Mouse (Mus musculus): ENCODE data around the gene Gemin5. TPM values are rescaled to one million over a fixed set of nuclear protein-coding genes. Genes with fewer than 3 reads are reported as not detected.

Gemin5 gene
- total RNA-seq, 2 experiments from 2014 or later = 8.7 to 10.0 TPM

Other genes with a start within 250 kb of the Gemin5 start
- gene Larp1, start 159.5 kb downstream of the Gemin5 start, total RNA-seq (2021) = 10 to 100 TPM; 57.8 to 59.9 TPM
- not detected for gene Gm12248, start 75.4 kb downstream of the Gemin5 start, total RNA-seq (2021)
- 10 to 100 TPM; 36.3 to 37.4 TPM for gene Cnot8, start 64.4 kb downstream of the Gemin5 start, total RNA-seq (2021)
- 10 to 100 TPM; 51.2 to 53.4 TPM for gene Mrpl22, start 3.1 kb upstream of the Gemin5 start, total RNA-seq (2021)
- gene Igtp, start 31.0 kb upstream of the Gemin5 start, total RNA-seq (2021) = 10 to 100 TPM in 1 of 2 experiments, 1 to 10 TPM in 1; 9.2 to 33.3 TPM
- gene Irgm2, start 31.1 kb upstream of the Gemin5 start, total RNA-seq (2021) = 10 to 100 TPM; 10.0 to 30.3 TPM
- gene 4930438A08Rik, start 106.3 kb upstream of the Gemin5 start, total RNA-seq (2021) = not detected
- 1 to 10 TPM; 2.5 to 4.4 TPM for gene Zfp692, start 138.5 kb upstream of the Gemin5 start, total RNA-seq (2021)
- gene Zfp672, start 161.8 kb upstream of the Gemin5 start, total RNA-seq (2021) = 10 to 100 TPM; 35.2 to 42.4 TPM
- 10 to 100 TPM; 27.7 to 30.0 TPM for gene Sh3bp5l, start 162.2 kb upstream of the Gemin5 start, total RNA-seq (2021)
- gene Lypd8, start 210.5 kb upstream of the Gemin5 start, total RNA-seq (2021) = not detected

Measured in heart, adult 18-20 months (tissue).